Mouse (Mus musculus) limb, embryonic 13.5 days (tissue): ENCODE data around the gene Asgr1. TPM values are rescaled to one million over a fixed set of nuclear protein-coding genes. Genes with fewer than 3 reads are reported as not detected.

ENCODE experiments used
- microRNA counts: library from miRNA; unstranded; fragments of <30 nt; microRNA quantifications from one replicate; lab custom pipeline; 2016
- microRNA-seq: library from miRNA; unstranded; fragments of <30 nt; microRNA quantifications from one replicate; pipeline ENCODE4, GENCODE M21; 2016
- polyA plus RNA-seq: library from polyadenylated mRNA; unstranded; fragments of >200 nt; fragmentation: Nextera tagmentation; extraction: Ambion mirVana; gene quantifications from 2 replicates; pipeline ENCODE4 v1.2.1, GENCODE M21; 2015

The Asgr1 gene
- polyA plus RNA-seq, 1 experiment from 2014 or later: 2.4 TPM

MicroRNAs encoded within 50 kb of the gene (microRNA counts, 519-probe panel; counts per million panel counts)
- microRNA mmu-miR-324-3p (lab: Ali Mortazavi, UCI) (not detected), microRNA mmu-miR-324-5p (lab: Ali Mortazavi, UCI) (3,679 counts per million, percentile 69 among the panel's probes with 10 or more counts)

Small RNA genes within 50 kb of the gene (microRNA-seq; reads per million reads assigned to microRNA genes)
- gene Mir324: 2,906 reads per million, percentile 86 among the genes with 10 or more reads in this experiment

Other genes starting within 250 kb of the Asgr1 start
- gene Tmem102, start 248.5 kb upstream of the Asgr1 start, polyA plus RNA-seq: 2.5 and 2.6 TPM in 2 replicates
- not detected in 2 replicates for gene Gm39566, start 238.8 kb upstream of the Asgr1 start, polyA plus RNA-seq
- not detected in 2 replicates for gene Spem2, start 235.6 kb upstream of the Asgr1 start, polyA plus RNA-seq
- gene Spem1, start 231.9 kb upstream of the Asgr1 start, polyA plus RNA-seq: 0.18 and 0.24 TPM in 2 replicates
- gene Nlgn2, start 216.3 kb upstream of the Asgr1 start, polyA plus RNA-seq: 11.5 and 11.8 TPM in 2 replicates
- 368 and 376 TPM in 2 replicates for gene Tmem256, start 215.6 kb upstream of the Asgr1 start, polyA plus RNA-seq
- 135 and 140 TPM in 2 replicates for gene Plscr3, start 207.7 kb upstream of the Asgr1 start, polyA plus RNA-seq
- gene Tnk1, start 195.4 kb upstream of the Asgr1 start, polyA plus RNA-seq: 1.9 and 2.0 TPM in 2 replicates
- gene Tmem95, start 176.1 kb upstream of the Asgr1 start, polyA plus RNA-seq: 0.51 TPM in 1 of 2 replicates, not detected in the other
- gene Kctd11, start 172.7 kb upstream of the Asgr1 start, polyA plus RNA-seq: 4.3 and 4.4 TPM in 2 replicates
- 1.1 and 1.5 TPM in 2 replicates for gene Acap1, start 158.5 kb upstream of the Asgr1 start, polyA plus RNA-seq
- gene 2810408A11Rik, start 153.1 kb upstream of the Asgr1 start, polyA plus RNA-seq: 16.1 and 19.4 TPM in 2 replicates
- gene Neurl4, start 153.0 kb upstream of the Asgr1 start, polyA plus RNA-seq: 10.2 and 12.9 TPM in 2 replicates
- gene Gps2, start 140.2 kb upstream of the Asgr1 start, polyA plus RNA-seq: 90.0 and 90.1 TPM in 2 replicates
- gene Eif5a, start 132.1 kb upstream of the Asgr1 start, polyA plus RNA-seq: 1,543 and 1,562 TPM in 2 replicates
- gene Ybx2, start 118.3 kb upstream of the Asgr1 start, polyA plus RNA-seq: 9.3 and 9.7 TPM in 2 replicates
- gene Slc2a4, start 105.9 kb upstream of the Asgr1 start, polyA plus RNA-seq: 29.2 and 29.6 TPM in 2 replicates
- 13.4 and 14.4 TPM in 2 replicates for gene Cldn7, start 89.3 kb upstream of the Asgr1 start, polyA plus RNA-seq
- 30.8 and 31.2 TPM in 2 replicates for gene Ctdnep1, start 72.9 kb upstream of the Asgr1 start, polyA plus RNA-seq
- gene Elp5, start 71.6 kb upstream of the Asgr1 start, polyA plus RNA-seq: 126 and 134 TPM in 2 replicates
- 499 and 506 TPM in 2 replicates for gene Gabarap, start 62.9 kb upstream of the Asgr1 start, polyA plus RNA-seq
- gene Phf23, start 58.3 kb upstream of the Asgr1 start, polyA plus RNA-seq: 95.9 and 101 TPM in 2 replicates
- 54.3 and 59.8 TPM in 2 replicates for gene Dvl2, start 53.5 kb upstream of the Asgr1 start, polyA plus RNA-seq
- 76.0 and 81.1 TPM in 2 replicates for gene Acadvl, start 38.7 kb upstream of the Asgr1 start, polyA plus RNA-seq
- gene Dlg4, start 37.1 kb upstream of the Asgr1 start, polyA plus RNA-seq: 14.2 and 14.8 TPM in 2 replicates
- gene Asgr2, start 38.6 kb downstream of the Asgr1 start, polyA plus RNA-seq: not detected in 2 replicates
- 0.25 and 0.75 TPM in 2 replicates for gene Mgl2, start 76.2 kb downstream of the Asgr1 start, polyA plus RNA-seq
- gene Clec10a, start 102.1 kb downstream of the Asgr1 start, polyA plus RNA-seq: 0.61 and 1.1 TPM in 2 replicates
- gene Slc16a11, start 158.7 kb downstream of the Asgr1 start, polyA plus RNA-seq: 1.5 and 1.7 TPM in 2 replicates
- gene Slc16a13, start 167.0 kb downstream of the Asgr1 start, polyA plus RNA-seq: 10.9 and 11.5 TPM in 2 replicates
- gene Bcl6b, start 175.7 kb downstream of the Asgr1 start, polyA plus RNA-seq: 10.0 and 10.3 TPM in 2 replicates
- gene 0610010K14Rik, start 183.8 kb downstream of the Asgr1 start, polyA plus RNA-seq: 203 and 209 TPM in 2 replicates
- 11.6 and 12.1 TPM in 2 replicates for gene Gm21988, start 185.7 kb downstream of the Asgr1 start, polyA plus RNA-seq
- 152 and 162 TPM in 2 replicates for gene Rnasek, start 185.8 kb downstream of the Asgr1 start, polyA plus RNA-seq
- gene Alox12, start 201.3 kb downstream of the Asgr1 start, polyA plus RNA-seq: 4.1 TPM in 2 replicates